Mouse (Mus musculus) T-helper 1 cell (primary cell): ENCODE measurements around the gene Myt1l.

ENCODE experiments used
- in situ Hi-C: fragments of 300-600 bp; cut with MboI, MseI; formaldehyde crosslinking; loops from one replicate; pipeline ENCODE4 v1.15.1; 2025; ENCODE audit warnings: high pct_unique_total_duplicates

The Myt1l gene

GRCm38 (mm10) chr12:29712795-29713721 lies 184.9 kb downstream of the Myt1l start:
- in situ Hi-C loops: no loop called here

GRCm38 (mm10) chr12:29723722-29724338 lies 195.6 kb downstream of the Myt1l start:
- in situ Hi-C loops: no loop called here

- in situ Hi-C loops: no loop called here
These were observed 200.1 kb downstream of the Myt1l start for GRCm38 (mm10) chr12:29728294-29728693.

- in situ Hi-C loops: no loop called here
These were observed 212.3 kb downstream of the Myt1l start for GRCm38 (mm10) chr12:29740346-29741025.

GRCm38 (mm10) chr12:29741181-29741580 lies 213.0 kb downstream of the Myt1l start:
- in situ Hi-C loops: no loop called here

- in situ Hi-C loops: no loop called here
These were observed 222.5 kb downstream of the Myt1l start for GRCm38 (mm10) chr12:29750604-29751128.

GRCm38 (mm10) chr12:29755086-29755871 lies 227.1 kb downstream of the Myt1l start:
- in situ Hi-C loops: no loop called here

- in situ Hi-C loops: no loop called here
These were observed 227.7 kb downstream of the Myt1l start for GRCm38 (mm10) chr12:29755872-29756265.

GRCm38 (mm10) chr12:29760611-29761010 lies 232.4 kb downstream of the Myt1l start:
- in situ Hi-C loops: no loop called here

- in situ Hi-C loops: no loop called here
These were observed 238.0 kb downstream of the Myt1l start for GRCm38 (mm10) chr12:29766158-29766557.

GRCm38 (mm10) chr12:29771791-29772190 lies 243.6 kb downstream of the Myt1l start:
- in situ Hi-C loops: no loop called here

- in situ Hi-C loops: no loop called here
These were observed 244.2 kb downstream of the Myt1l start for GRCm38 (mm10) chr12:29772401-29772800.

GRCm38 (mm10) chr12:29778901-29779300 lies 250.7 kb downstream of the Myt1l start:
- in situ Hi-C loops: no loop called here

- in situ Hi-C loops: no loop called here
These were observed 261.3 kb downstream of the Myt1l start for GRCm38 (mm10) chr12:29789319-29790050.

- in situ Hi-C loops: no loop called here
These were observed 261.8 kb downstream of the Myt1l start for GRCm38 (mm10) chr12:29790051-29790386.

- in situ Hi-C loops: no loop called here
These were observed 264.8 kb downstream of the Myt1l start for GRCm38 (mm10) chr12:29792998-29793397.

- in situ Hi-C loops: no loop called here
These were observed 267.0 kb downstream of the Myt1l start for GRCm38 (mm10) chr12:29795107-29795673.

GRCm38 (mm10) chr12:29798595-29799391 lies 270.6 kb downstream of the Myt1l start:
- in situ Hi-C loops: no loop called here

- in situ Hi-C loops: no loop called here
These were observed 278.2 kb downstream of the Myt1l start for GRCm38 (mm10) chr12:29806415-29806814.
